Mouse (Mus musculus) naive thymus-derived CD4-positive, alpha-beta T cell, adult 2 months (primary cell): ENCODE results near the gene Kcnj12.

Experiments used
- DNase-seq: peaks from one replicate; pipeline ENCODE4 v3.0.0-alpha.2; 2011; ENCODE audit warnings: low read depth

Gene Kcnj12

GRCm38 (mm10) chr11:61110113-61110512 lies 87.7 kb downstream of the Kcnj12 start:
- no peak for DNase-seq

DNA sequence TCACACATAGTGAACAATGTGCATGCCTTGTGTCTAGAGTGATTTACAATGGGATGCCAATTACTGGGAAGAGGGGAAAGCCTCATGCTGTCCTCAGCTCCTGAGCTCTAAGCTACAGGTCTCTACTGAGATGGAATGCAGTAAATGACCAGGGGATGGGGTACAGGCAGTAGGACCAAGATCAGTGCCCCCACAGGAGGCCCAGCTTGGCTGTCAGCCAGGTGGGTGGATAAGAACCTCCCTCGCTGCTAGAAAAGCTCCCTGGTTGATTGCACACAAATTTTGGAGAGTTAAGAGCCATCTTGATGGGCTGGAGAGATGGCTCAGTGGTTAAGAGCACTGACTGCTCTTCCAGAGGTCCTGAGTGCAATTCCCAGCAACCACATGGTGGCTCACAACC lies 88.6 kb downstream of the Kcnj12 start:
- DNase-seq: no peak

- DNase-seq: no peak
These were observed 89.1 kb downstream of the Kcnj12 start for GRCm38 (mm10) chr11:61111472-61111871.

GRCm38 (mm10) chr11:61112323-61112995 lies 90.1 kb downstream of the Kcnj12 start:
- DNase-seq: no peak

DNA sequence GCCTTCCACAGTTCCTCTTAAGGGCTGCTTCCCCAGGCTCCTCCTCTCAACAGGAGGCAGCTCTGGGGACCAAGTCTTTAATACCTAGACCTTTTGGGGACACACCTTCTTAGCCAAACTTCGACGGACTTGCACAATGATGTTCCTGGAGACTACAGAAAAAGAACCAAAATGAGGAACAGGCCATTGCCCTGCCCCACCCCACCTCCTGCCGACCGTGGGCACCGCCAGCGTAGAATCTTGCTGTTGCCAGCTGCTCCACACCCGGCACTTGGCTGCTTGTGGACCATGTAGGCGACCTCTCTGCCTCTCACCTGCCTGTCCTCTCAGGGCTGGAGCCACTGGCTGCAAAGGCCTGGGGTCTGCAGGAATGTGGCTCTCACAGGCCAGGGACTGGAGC lies 93.9 kb downstream of the Kcnj12 start:
- no peak for DNase-seq

DNA sequence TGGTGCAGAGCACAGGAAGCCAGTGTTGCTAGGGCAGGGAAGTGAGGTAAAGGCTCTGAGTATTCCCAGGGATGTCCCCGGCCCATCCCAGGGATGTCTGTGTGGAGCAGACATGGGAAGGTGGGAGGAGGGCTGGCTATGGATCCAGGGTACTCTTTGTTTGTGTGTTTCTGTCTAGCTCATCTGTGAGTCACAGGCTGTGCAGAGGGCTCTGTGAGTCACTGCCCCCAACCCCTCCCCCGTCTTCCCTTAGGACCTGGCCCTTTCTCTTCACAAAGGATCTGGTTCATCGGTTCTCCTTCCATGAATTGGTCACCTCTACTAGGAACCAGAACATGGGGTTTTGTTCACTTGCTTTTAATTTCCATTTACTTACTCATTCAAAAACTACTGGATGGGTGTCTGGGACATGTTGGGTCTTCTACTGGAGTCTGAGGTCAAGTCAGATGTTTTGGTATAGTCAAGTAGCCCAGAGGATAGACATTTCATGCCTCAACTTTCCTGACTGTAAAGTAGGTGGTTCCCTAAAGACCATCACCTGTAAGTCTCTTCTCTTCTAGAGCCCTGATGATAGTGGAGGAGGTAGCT lies 97.7 kb downstream of the Kcnj12 start:
- DNase-seq: no peak
